Mouse (Mus musculus) lung, embryonic 15.5 days (tissue): ENCODE measurements around the gene Drd2. TPM values are rescaled to one million over a fixed set of nuclear protein-coding genes. Genes with fewer than 3 reads are reported as not detected.

ENCODE experiments used
- ATAC-seq: fragments of 200-750 bp; cut with Nextera tagmentation; 2 replicates; pipeline ENCODE4 v1.8.0; 2017; ENCODE audit warnings: moderate number of reproducible peaks, borderline replicate concordance; ENCODE audit not compliant: low FRiP score, low TSS enrichment; ENCODE audit errors: extremely low read depth
- H3K27ac ChIP-seq: fragments of 300-500 bp; sonication (generic); 2 replicates; pipeline ENCODE4 v1.5.1; 2015; ENCODE audit warnings: moderate library complexity, mild to moderate bottlenecking, inconsistent platforms
- H3K27me3 ChIP-seq: fragments of 300-500 bp; sonication (generic); 2 replicates; pipeline ENCODE4 v1.6.1; 2015; ENCODE audit warnings: inconsistent platforms
- H3K36me3 ChIP-seq: fragments of 300-500 bp; sonication (generic); 2 replicates; pipeline ENCODE4 v1.6.1; 2015; ENCODE audit warnings: inconsistent platforms
- H3K4me1 ChIP-seq: fragments of 300-500 bp; sonication (generic); 2 replicates; pipeline ENCODE4 v1.6.1; 2015; ENCODE audit warnings: inconsistent platforms
- H3K4me2 ChIP-seq: fragments of 300-500 bp; sonication (generic); 2 replicates; pipeline ENCODE4 v1.6.1; 2015; ENCODE audit warnings: inconsistent platforms, mild to moderate bottlenecking, moderate library complexity
- H3K4me3 ChIP-seq: fragments of 300-500 bp; sonication (generic); 2 replicates; pipeline ENCODE4 v1.5.1; 2015; ENCODE audit warnings: mild to moderate bottlenecking, inconsistent platforms
- H3K9ac ChIP-seq: fragments of 300-500 bp; sonication (generic); 2 replicates; pipeline ENCODE4 v1.6.1; 2015; ENCODE audit warnings: inconsistent platforms
- H3K9me3 ChIP-seq: fragments of 300-500 bp; sonication (generic); 2 replicates; pipeline ENCODE4 v1.6.1; 2016; ENCODE audit warnings: inconsistent platforms
- whole genome bisulfite sequencing: fragments of 180-500 bp; shearing (Covaris S2); methylation state at CpG from one replicate; pipeline ENCODE4 v1.1.7; 2015; 5-methylcytosine and 5-hydroxymethylcytosine counted together
- polyA plus RNA-seq: library from polyadenylated mRNA; unstranded; fragments of >200 nt; fragmentation: Nextera tagmentation; extraction: Ambion mirVana; gene quantifications from 2 replicates; pipeline ENCODE4 v1.2.1, GENCODE M21; 2015

The Drd2 gene
- polyA plus RNA-seq, 1 experiment from 2014 or later: 0.32 TPM

- H3K36me3 ChIP-seq: no peaks in the 10 kb centered on the region
- no peak for ATAC-seq
- no peak overlapping the region for H3K27ac ChIP-seq
- H3K9ac ChIP-seq: no peak overlapping the region
- H3K9me3 ChIP-seq: no peaks in the 10 kb centered on the region
- 12% methylated on average over 11 of the region's 11 CpGs for WGBS
- H3K27me3 ChIP-seq: no peaks in the 10 kb centered on the region
- H3K4me3 ChIP-seq: no peak overlapping the region
- no peaks in the 10 kb centered on the region for H3K4me1 ChIP-seq
- no peak overlapping the region for H3K4me2 ChIP-seq
Observed at GRCm38 (mm10) chr9:49386119-49386518, 45.7 kb downstream of the Drd2 start.

DNA sequence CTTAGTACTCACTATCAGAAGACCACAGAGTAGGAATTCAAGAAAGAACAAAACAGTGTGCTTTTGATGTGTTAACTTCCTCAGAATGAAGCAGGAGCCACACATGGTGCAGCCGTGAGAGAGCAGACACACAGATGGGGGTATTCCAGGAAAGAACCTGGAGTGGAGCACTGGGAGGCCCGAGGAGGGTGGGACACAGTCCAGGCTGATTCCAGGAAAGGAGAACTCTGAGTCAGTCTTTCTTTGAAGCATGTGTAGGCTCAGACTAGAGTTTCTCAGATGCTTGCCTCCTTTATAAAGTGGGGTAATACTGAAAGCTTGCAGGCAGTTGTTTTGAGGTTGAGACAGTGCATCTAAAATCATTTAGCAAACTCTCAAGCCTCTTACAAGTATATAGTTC is 51.8 kb downstream of the Drd2 start:
- 31% methylated on average over 2 of the region's 2 CpGs for WGBS
- Histone ChIP-seq H3K27ac (no peak overlapping the region), H3K4me2 (no peak overlapping the region), H3K4me1 (no peaks in the 10 kb centered on the region), H3K36me3 (no peaks in the 10 kb centered on the region), H3K4me3 (no peak overlapping the region), H3K9me3 (no peaks in the 10 kb centered on the region), H3K9ac (no peak overlapping the region), H3K27me3 (no peaks in the 10 kb centered on the region)
- ATAC-seq: no peak

GRCm38 (mm10) chr9:49396006-49396405 is 55.6 kb downstream of the Drd2 start:
- H3K36me3 ChIP-seq: no peaks in the 10 kb centered on the region
- no peak overlapping the region for H3K4me2 ChIP-seq
- H3K9me3 ChIP-seq: no peaks in the 10 kb centered on the region
- no peak for ATAC-seq
- H3K4me3 ChIP-seq: no peak overlapping the region
- H3K4me1 ChIP-seq: no peaks in the 10 kb centered on the region
- no peak overlapping the region for H3K9ac ChIP-seq
- H3K27me3 ChIP-seq: no peaks in the 10 kb centered on the region
- H3K27ac ChIP-seq: no peak overlapping the region

- ATAC-seq: no peak
- H3K9ac ChIP-seq: no peak overlapping the region
- no peaks in the 10 kb centered on the region for H3K36me3 ChIP-seq
- H3K27me3 ChIP-seq: no peaks in the 10 kb centered on the region
- no peak overlapping the region for H3K27ac ChIP-seq
- 61% methylated on average over 2 of the region's 2 CpGs for WGBS
- H3K9me3 ChIP-seq: no peaks in the 10 kb centered on the region
- no peaks in the 10 kb centered on the region for H3K4me1 ChIP-seq
- no peak overlapping the region for H3K4me3 ChIP-seq
- H3K4me2 ChIP-seq: no peak overlapping the region
Observed at GRCm38 (mm10) chr9:49403711-49404110, 63.3 kb downstream of the Drd2 start.

GRCm38 (mm10) chr9:49407028-49407427 is 66.6 kb downstream of the Drd2 start:
- no peaks in the 10 kb centered on the region for H3K9me3 ChIP-seq
- ATAC-seq: no peak
- H3K36me3 ChIP-seq: no peaks in the 10 kb centered on the region
- H3K4me3 ChIP-seq: no peak overlapping the region
- no peaks in the 10 kb centered on the region for H3K4me1 ChIP-seq
- H3K9ac ChIP-seq: no peak overlapping the region
- no peaks in the 10 kb centered on the region for H3K27me3 ChIP-seq
- no peak overlapping the region for H3K4me2 ChIP-seq
- WGBS: 81% methylated on average over 5 of the region's 5 CpGs
- H3K27ac ChIP-seq: no peak overlapping the region

GRCm38 (mm10) chr9:49410621-49411020 is 70.2 kb downstream of the Drd2 start:
- Histone ChIP-seq H3K36me3 (no peaks in the 10 kb centered on the region), H3K4me3 (no peak overlapping the region), H3K9me3 (no peaks in the 10 kb centered on the region), H3K4me1 (no peaks in the 10 kb centered on the region), H3K9ac (no peak overlapping the region), H3K27ac (no peak overlapping the region), H3K27me3 (no peaks in the 10 kb centered on the region), H3K4me2 (no peak overlapping the region)
- no peak for ATAC-seq
- 57% methylated on average over 5 of the region's 5 CpGs for WGBS

DNA sequence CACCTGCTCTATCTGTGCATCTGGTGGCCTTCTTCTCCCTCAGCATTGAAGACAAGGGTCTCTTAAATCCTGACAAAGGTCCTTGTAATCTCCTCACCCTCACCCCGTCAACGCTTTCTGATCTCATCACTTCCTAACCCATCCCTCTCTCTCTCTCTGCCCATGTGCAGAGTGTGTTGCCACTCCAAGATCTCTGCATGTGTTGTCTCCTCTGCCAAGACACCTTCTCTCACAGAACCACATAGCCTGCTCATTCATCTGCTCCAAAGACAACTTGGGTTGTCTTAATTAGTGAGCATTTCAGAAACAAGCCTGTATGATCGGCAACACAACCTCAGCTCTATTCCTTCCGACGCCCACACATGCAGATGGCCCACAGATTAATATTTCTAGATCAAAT is 83.4 kb downstream of the Drd2 start:
- Histone ChIP-seq H3K4me3 (no peak overlapping the region), H3K9me3 (no peaks in the 10 kb centered on the region), H3K27ac (no peak overlapping the region), H3K36me3 (no peaks in the 10 kb centered on the region), H3K9ac (no peak overlapping the region), H3K4me2 (no peak overlapping the region), H3K27me3 (no peaks in the 10 kb centered on the region), H3K4me1 (no peaks in the 10 kb centered on the region)
- 88% methylated on average over 5 of the region's 5 CpGs for WGBS
- no peak for ATAC-seq

- H3K4me2 ChIP-seq: no peak overlapping the region
- ATAC-seq: no peak
- no peaks in the 10 kb centered on the region for H3K36me3 ChIP-seq
- no peaks in the 10 kb centered on the region for H3K27me3 ChIP-seq
- H3K4me1 ChIP-seq: no peaks in the 10 kb centered on the region
- H3K9ac ChIP-seq: no peak overlapping the region
- 43% methylated on average over 1 of the region's 1 CpGs for WGBS
- no peak overlapping the region for H3K27ac ChIP-seq
- no peaks in the 10 kb centered on the region for H3K9me3 ChIP-seq
- H3K4me3 ChIP-seq: no peak overlapping the region
Observed at GRCm38 (mm10) chr9:49425585-49425984, 85.2 kb downstream of the Drd2 start.

GRCm38 (mm10) chr9:49426921-49427320 is 86.5 kb downstream of the Drd2 start, which contains the start of gene Ankk1:
Gene Ankk1 (minus strand): TSS chr9:49427021.
- no peaks in the 10 kb centered on the region for H3K27me3 ChIP-seq
- H3K4me2 ChIP-seq: no peak within 1 kb of the TSS
- H3K4me1 ChIP-seq: no peaks in the 10 kb centered on the region
- no peak within 1 kb of the TSS for H3K4me3 ChIP-seq
- 69% methylated on average over 7 of the region's 7 CpGs for WGBS
- H3K36me3 ChIP-seq: no peaks in the 10 kb centered on the region
- no peak for ATAC-seq
- no peak within 1 kb of the TSS for H3K27ac ChIP-seq
- no peaks in the 10 kb centered on the region for H3K9me3 ChIP-seq
- H3K9ac ChIP-seq: no peak within 1 kb of the TSS

DNA sequence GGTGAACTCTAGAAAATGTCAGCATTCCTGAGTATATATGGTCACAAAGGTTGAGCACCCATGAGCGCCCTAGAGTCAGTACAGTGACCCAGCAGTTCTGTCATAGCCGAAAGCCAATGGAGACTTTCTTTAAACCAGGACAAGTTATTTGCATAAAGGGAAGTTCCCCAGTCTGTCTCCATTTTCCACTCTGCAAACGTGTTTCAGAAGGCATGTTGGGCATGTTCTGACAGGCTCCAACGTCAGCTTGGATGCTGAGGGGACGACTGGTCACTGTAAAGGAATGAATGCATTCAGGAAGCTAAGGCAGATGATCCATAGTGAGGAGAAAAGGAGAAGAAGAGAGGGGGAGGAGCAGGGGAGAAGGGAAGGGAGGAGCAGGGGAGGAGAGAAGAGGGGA is 87.1 kb downstream of the Drd2 start:
- Histone ChIP-seq H3K9me3 (no peaks in the 10 kb centered on the region), H3K27me3 (no peaks in the 10 kb centered on the region), H3K4me2 (no peak overlapping the region), H3K9ac (no peak overlapping the region), H3K27ac (no peak overlapping the region), H3K4me1 (no peaks in the 10 kb centered on the region), H3K4me3 (no peak overlapping the region), H3K36me3 (no peaks in the 10 kb centered on the region)
- ATAC-seq: no peak
- 63% methylated on average over 5 of the region's 5 CpGs for WGBS

DNA sequence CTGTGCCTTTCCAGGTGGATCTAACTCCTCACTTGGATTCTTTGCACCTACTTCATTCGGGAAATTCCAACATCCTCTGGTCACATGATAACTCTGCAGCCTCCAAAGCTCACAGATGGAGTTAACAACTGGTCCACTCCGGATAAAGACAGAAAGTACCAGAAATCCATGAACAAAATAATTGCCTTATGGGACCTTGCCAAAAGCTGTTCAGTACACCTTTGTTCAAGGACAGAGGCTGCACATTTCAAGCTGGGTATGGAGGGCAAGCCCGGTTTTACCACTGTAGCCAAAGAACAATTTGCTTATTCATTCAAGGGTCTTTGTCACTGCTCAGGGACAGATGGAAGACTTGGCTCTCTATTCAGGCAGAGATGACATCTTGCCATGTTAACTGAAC is 102.2 kb downstream of the Drd2 start:
- no peaks in the 10 kb centered on the region for H3K4me1 ChIP-seq
- 68% methylated on average over 3 of the region's 3 CpGs for WGBS
- no peaks in the 10 kb centered on the region for H3K27me3 ChIP-seq
- no peak overlapping the region for H3K27ac ChIP-seq
- H3K9me3 ChIP-seq: no peaks in the 10 kb centered on the region
- H3K9ac ChIP-seq: no peak overlapping the region
- no peaks in the 10 kb centered on the region for H3K36me3 ChIP-seq
- H3K4me2 ChIP-seq: no peak overlapping the region
- no peak overlapping the region for H3K4me3 ChIP-seq
- ATAC-seq: no peak

GRCm38 (mm10) chr9:49450491-49450890 is 110.1 kb downstream of the Drd2 start:
- H3K9me3 ChIP-seq: no peaks in the 10 kb centered on the region
- no peaks in the 10 kb centered on the region for H3K4me1 ChIP-seq
- H3K36me3 ChIP-seq: no peaks in the 10 kb centered on the region
- 70% methylated on average over 3 of the region's 3 CpGs for WGBS
- no peak overlapping the region for H3K9ac ChIP-seq
- no peak overlapping the region for H3K27ac ChIP-seq
- H3K27me3 ChIP-seq: no peaks in the 10 kb centered on the region
- ATAC-seq: no peak
- no peak overlapping the region for H3K4me2 ChIP-seq
- H3K4me3 ChIP-seq: no peak overlapping the region

DNA sequence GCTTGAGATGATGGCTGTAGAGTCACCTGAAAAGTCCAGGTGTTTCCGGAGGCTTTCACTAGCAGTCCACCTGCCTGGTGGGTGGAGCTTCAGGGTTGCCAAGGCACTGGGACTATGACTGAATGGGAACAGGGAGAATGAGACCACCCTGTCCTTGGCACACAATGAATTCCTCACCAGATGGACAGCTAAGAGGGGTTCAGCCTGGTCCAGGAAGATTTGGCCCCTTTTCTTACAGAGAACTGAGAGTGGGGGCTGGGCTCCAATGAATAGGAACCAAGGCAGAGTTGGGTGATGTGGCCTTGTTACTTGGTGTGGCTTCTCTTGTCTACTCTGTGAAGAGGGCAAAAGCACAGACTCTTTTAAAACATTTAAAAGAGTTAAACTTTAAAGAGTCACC is 112.0 kb downstream of the Drd2 start:
- Histone ChIP-seq H3K4me2 (no peak overlapping the region), H3K4me3 (no peak overlapping the region), H3K36me3 (no peaks in the 10 kb centered on the region), H3K9me3 (no peaks in the 10 kb centered on the region), H3K4me1 (no peaks in the 10 kb centered on the region), H3K27ac (no peak overlapping the region), H3K27me3 (no peaks in the 10 kb centered on the region), H3K9ac (no peak overlapping the region)
- no peak for ATAC-seq
- 82% methylated on average over 1 of the region's 1 CpGs for WGBS
